Mouse (Mus musculus) small intestine, adult 2 months (tissue): ENCODE measurements at regions not wholly inside any gene's neighbourhood (a gene's known extent, or its start where the extent isn't known, plus 50 kb on each side); places are given as distances from the start of the nearest gene placed in this dataset.

ENCODE experiments used
- CTCF ChIP-seq: fragments of 200-500 bp; IDR thresholded peaks from 2 replicates; pipeline ENCODE4 v1.5.1; 2012; ENCODE audit warnings: low read depth, mild to moderate bottlenecking, control low read depth, inconsistent platforms, low read length, moderate library complexity, mixed read lengths; ENCODE audit not compliant: insufficient replicate concordance, insufficient read length; ENCODE audit errors: extremely low read depth
- POLR2A ChIP-seq: fragments of 200-500 bp; IDR thresholded peaks from 2 replicates; pipeline ENCODE4 v1.6.1; 2012; ENCODE audit warnings: low read depth, mild to moderate bottlenecking, control low read depth, inconsistent platforms, low read length, moderate library complexity

DNA sequence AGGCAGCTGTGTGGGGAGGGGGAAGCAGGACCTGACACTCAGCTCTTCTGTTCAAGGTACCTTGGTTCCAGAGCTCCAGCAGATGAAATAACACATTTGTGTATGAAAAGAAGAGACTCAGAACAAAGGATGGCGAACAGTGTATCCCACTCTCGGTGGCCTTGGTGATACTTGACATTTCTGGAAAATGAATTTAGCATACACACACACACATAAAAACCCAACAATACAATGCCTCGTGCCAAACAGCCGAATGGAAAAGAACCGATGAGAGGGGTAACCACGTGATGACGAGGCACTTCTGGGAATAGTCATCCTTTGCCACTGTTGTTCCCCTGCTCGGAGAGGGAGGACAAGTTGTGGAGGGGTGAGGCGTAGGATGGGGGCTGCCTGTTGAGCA lies 97.6 kb downstream of the Tmem130 start:
- no peak for TF ChIP-seq CTCF
- TF ChIP-seq POLR2A: no peak
